Mouse (Mus musculus): Measurements from ENCODE around the gene Kctd18.

GRCm38 (mm10) chr1:57940691-57941090 lies 78.1 kb downstream of the Kctd18 start:
- TF ChIP-seq CTCF (IDR thresholded peaks at IDR 0.05; ENCODE audit: low read depth, low read length) (no peak), POLR2A (IDR thresholded peaks at IDR 0.05; ENCODE audit: extremely low read depth, insufficient read depth, low read length) (no peak)
